Mouse (Mus musculus) testis, adult 2 months (tissue): ENCODE results near the gene Camta1.

Source experiments
- CTCF ChIP-seq: fragments of 200-500 bp; IDR thresholded peaks from 2 replicates; pipeline ENCODE4 v1.5.1; 2012; ENCODE audit warnings: low read depth, mild to moderate bottlenecking, inconsistent platforms, low read length, moderate library complexity; ENCODE audit not compliant: control insufficient read depth, insufficient read depth, insufficient replicate concordance
- POLR2A ChIP-seq: fragments of 200-500 bp; IDR thresholded peaks from 2 replicates; pipeline ENCODE4 v1.6.1; 2012; ENCODE audit warnings: low read depth, mild to moderate bottlenecking, inconsistent platforms, low read length, moderate library complexity; ENCODE audit not compliant: control insufficient read depth

GRCm38 (mm10) chr4:151738280-151738679 is 123.4 kb downstream of the Camta1 start:
- TF ChIP-seq CTCF (no peak), POLR2A (no peak)
